Mouse (Mus musculus) ES-Bruce4 (cell line): ENCODE measurements around the gene Angptl1. TPM values are rescaled to one million over a fixed set of nuclear protein-coding genes. Genes with fewer than 3 reads are reported as not detected.

Experiments
- H3K27ac ChIP-seq: 2 replicates; pipeline ENCODE4 v1.5.1; 2012; ENCODE audit warnings: low read length, inconsistent platforms; ENCODE audit not compliant: insufficient read depth
- H3K27me3 ChIP-seq: 2 replicates; pipeline ENCODE4 v1.6.1; 2012; ENCODE audit warnings: mild to moderate bottlenecking, low read length, inconsistent platforms; ENCODE audit not compliant: control insufficient read depth, poor library complexity, insufficient read depth, severe bottlenecking
- H3K36me3 ChIP-seq: 2 replicates; pipeline ENCODE4 v1.6.1; 2012; ENCODE audit warnings: inconsistent platforms, mild to moderate bottlenecking, low read length, moderate library complexity; ENCODE audit not compliant: control insufficient read depth, poor library complexity, insufficient read depth, severe bottlenecking
- H3K4me1 ChIP-seq: one replicate; pipeline ENCODE4 v1.8.1; 2011; ENCODE audit warnings: low read length; ENCODE audit not compliant: control insufficient read depth, insufficient read depth
- H3K4me3 ChIP-seq: 2 replicates; pipeline ENCODE4 v1.5.1; 2011; ENCODE audit warnings: low read depth, mild to moderate bottlenecking, low read length
- H3K9ac ChIP-seq: 2 replicates; pipeline ENCODE4 v1.6.1; 2012; ENCODE audit warnings: low read depth, mild to moderate bottlenecking, inconsistent platforms; ENCODE audit not compliant: poor library complexity, severe bottlenecking
- H3K9me3 ChIP-seq: replicated peaks from 2 replicates; pipeline ENCODE4 v1.6.1; 2012; ENCODE audit warnings: mild to moderate bottlenecking, low read length, inconsistent platforms; ENCODE audit not compliant: control insufficient read depth, poor library complexity, insufficient read depth, severe bottlenecking
- CTCF ChIP-seq: IDR thresholded peaks from one replicate; pipeline ENCODE4 v1.8.1; 2011; ENCODE audit warnings: low read depth, low read length
- EP300 ChIP-seq: IDR thresholded peaks from 2 replicates; pipeline ENCODE4 v1.6.1; 2011; ENCODE audit warnings: low read depth, low read length; ENCODE audit not compliant: insufficient read depth
- POLR2A ChIP-seq: IDR thresholded peaks from one replicate; pipeline ENCODE4 v1.8.1; 2011; ENCODE audit warnings: low read length; ENCODE audit not compliant: insufficient read depth
- polyA plus RNA-seq: library from polyadenylated mRNA; stranded (reverse); fragments of >200 nt; gene quantifications from 2 replicates; pipeline ENCODE4 v1.2.4, GENCODE M21; 2011; ENCODE audit warnings: low read depth; ENCODE audit not compliant: missing spikeins, insufficient read depth, insufficient read length

Angptl1 gene
- not detected in 2 replicates for polyA plus RNA-seq

- Histone ChIP-seq H3K27ac (no peak within 1 kb of the TSS), H3K4me3 (no peak within 1 kb of the TSS), H3K9ac (no peak within 1 kb of the TSS)
These were observed at the start of gene Angptl1 for GRCm38 (mm10) chr1:156838177-156838576. Angptl1 (plus strand) TSS chr1:156838562.

GRCm38 (mm10) chr1:156789844-156790490 lies 48.4 kb upstream of the Angptl1 start:
- no peaks in the 10 kb centered on the region for H3K36me3 ChIP-seq
- H3K27ac ChIP-seq: no peak overlapping the region
- H3K9me3 ChIP-seq: no peaks in the 10 kb centered on the region
- H3K4me3 ChIP-seq: no peak overlapping the region
- no peaks in the 10 kb centered on the region for H3K27me3 ChIP-seq
- H3K9ac ChIP-seq: no peak overlapping the region
- H3K4me1 ChIP-seq: no peaks in the 10 kb centered on the region
- no peak for TF ChIP-seq POLR2A
- no peak for TF ChIP-seq CTCF
- no peak for TF ChIP-seq EP300

More at GRCm38 (mm10) chr1:156838177-156838576, at the start of gene Angptl1:
- Histone ChIP-seq H3K4me1 (no peaks in the 10 kb centered on the region), H3K9me3 (no peaks in the 10 kb centered on the region), H3K27me3 (no peaks in the 10 kb centered on the region), H3K36me3 (no peaks in the 10 kb centered on the region)
- no peak for TF ChIP-seq POLR2A
- no peak for TF ChIP-seq CTCF

DNA sequence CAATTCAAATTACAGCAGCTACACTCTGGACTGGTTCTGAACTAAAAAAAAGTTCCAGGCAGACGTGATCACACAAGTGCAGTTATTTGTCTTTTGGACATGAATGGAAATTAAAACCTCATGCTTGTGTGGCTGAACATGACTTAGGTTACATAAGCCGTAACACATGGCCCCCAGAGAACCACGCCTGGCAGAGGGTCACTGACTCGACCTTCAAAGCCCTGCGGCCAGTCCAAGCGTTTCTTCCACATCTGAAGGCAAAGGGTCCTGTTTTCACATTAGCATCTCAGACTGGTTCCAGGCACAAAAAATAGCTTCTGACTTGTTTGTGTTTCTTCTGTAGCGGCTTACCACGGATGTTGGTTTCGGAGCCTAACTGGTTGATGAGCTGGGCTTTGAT lies 42.1 kb upstream of the Angptl1 start:
- no peak for TF ChIP-seq CTCF
- TF ChIP-seq EP300: no peak
- no peak for TF ChIP-seq POLR2A
- no peaks in the 10 kb centered on the region for H3K4me1 ChIP-seq
- H3K9ac ChIP-seq: no peak overlapping the region
- no peaks in the 10 kb centered on the region; the same call in 1 of the 2 replicates for H3K9me3 ChIP-seq
- H3K27me3 ChIP-seq: no peaks in the 10 kb centered on the region
- H3K4me3 ChIP-seq: no peak overlapping the region
- no peak overlapping the region for H3K27ac ChIP-seq
- no peaks in the 10 kb centered on the region for H3K36me3 ChIP-seq

GRCm38 (mm10) chr1:156801276-156801675 lies 37.1 kb upstream of the Angptl1 start:
- TF ChIP-seq CTCF: no peak
- no peak for TF ChIP-seq EP300
- no peak for TF ChIP-seq POLR2A
- no peak overlapping the region for H3K27ac ChIP-seq

GRCm38 (mm10) chr1:156808332-156808731 lies 30.0 kb upstream of the Angptl1 start:
- H3K36me3 ChIP-seq: peaks cover 7% of the 10 kb centered on the region
- H3K9me3 ChIP-seq: no peaks in the 10 kb centered on the region
- no peak overlapping the region for H3K4me3 ChIP-seq
- no peak overlapping the region for H3K27ac ChIP-seq
- TF ChIP-seq CTCF: no peak
- TF ChIP-seq EP300: no peak
- no peak for TF ChIP-seq POLR2A
- H3K27me3 ChIP-seq: no peaks in the 10 kb centered on the region
- H3K9ac ChIP-seq: no peak overlapping the region
- no peaks in the 10 kb centered on the region for H3K4me1 ChIP-seq

More at GRCm38 (mm10) chr1:156801276-156801675, 37.1 kb upstream of the Angptl1 start:
- Histone ChIP-seq H3K4me3 (no peak overlapping the region), H3K9ac (no peak overlapping the region), H3K27me3 (no peaks in the 10 kb centered on the region), H3K4me1 (no peaks in the 10 kb centered on the region), H3K36me3 (no peaks in the 10 kb centered on the region), H3K9me3 (no peaks in the 10 kb centered on the region; the same call in 1 of the 2 replicates)

DNA sequence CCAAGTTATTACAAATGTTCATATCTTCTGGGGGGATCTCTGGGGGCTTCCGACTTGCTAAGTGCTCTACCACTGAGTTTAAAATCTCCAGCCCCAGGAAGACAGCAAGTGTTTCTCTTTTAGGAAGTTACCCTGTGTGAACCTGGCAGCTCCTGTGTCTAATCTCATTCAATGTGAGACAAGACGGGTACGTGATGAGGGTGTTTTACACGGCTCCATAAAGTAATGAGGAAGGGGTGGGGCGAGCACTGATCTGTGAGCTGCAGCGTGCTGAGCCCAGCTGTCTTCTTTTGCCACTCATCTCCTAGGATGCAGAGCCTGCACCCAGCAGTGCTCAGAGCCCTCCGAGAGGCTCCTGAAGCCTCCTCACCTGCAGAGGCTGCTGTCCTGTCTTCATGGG lies 26.4 kb upstream of the Angptl1 start:
- H3K27me3 ChIP-seq: no peaks in the 10 kb centered on the region

More for the DNA sequence above, 26.4 kb upstream of the Angptl1 start:
- Histone ChIP-seq H3K9ac (no peak overlapping the region), H3K36me3 (peaks cover 7% of the 10 kb centered on the region), H3K4me1 (no peaks in the 10 kb centered on the region), H3K27ac (no peak overlapping the region), H3K9me3 (no peaks in the 10 kb centered on the region), H3K4me3 (no peak overlapping the region)
- no peak for TF ChIP-seq CTCF
- no peak for TF ChIP-seq EP300
- no peak for TF ChIP-seq POLR2A
